ENCODE assay signal across 32 mouse cellular contexts in genomic region chr16:89868502-89868901, GRCm38 (mm10).
"Had no signal": no experiment of that assay in that cellular context is flagged by ENCODE, and none has a peak within 500 bp of the region (broad histone marks: within the 10 kb centered on the region; RNA-seq: fewer than 3 reads in every experiment).

No protein-coding gene starts in this region.

- H3K4me2 ChIP-seq: heart, embryonic 12.5 days; heart, embryonic 13.5 days; heart, embryonic 15.5 days; hindbrain, embryonic 13.5 days; hindbrain, embryonic 14.5 days; hindbrain, embryonic 15.5 days; intestine, embryonic 15.5 days; kidney, embryonic 15.5 days had no signal

- H3K4me3 ChIP-seq: heart, embryonic 12.5 days; heart, embryonic 13.5 days; heart, embryonic 15.5 days; hindbrain, embryonic 13.5 days; hindbrain, embryonic 15.5 days; intestine, embryonic 15.5 days; kidney, embryonic 15.5 days; layer of hippocampus, adult 2 months; left cerebral cortex, adult 2 months had no signal

- DNase-seq: heart, postnatal 10 days; heart, postnatal 14 days; heart, postnatal 36 days; heart, postnatal 4 days; kidney, adult 11 months; kidney, adult 18-20 months; kidney, adult 2 months; kidney, adult 8-10 months; kidney, adult 9 months; kidney, postnatal 10 days; kidney, postnatal 14 days; kidney, postnatal 25 days; kidney, postnatal 36 days; kidney, postnatal 4 days; layer of hippocampus, adult 9-11 months; layer of hippocampus, postnatal 36 days had no signal

- H3K36me3 ChIP-seq: heart, embryonic 15.5 days; hindbrain, embryonic 15.5 days; intestine, embryonic 15.5 days had no signal

- H3K9me3 ChIP-seq: heart, embryonic 12.5 days; heart, embryonic 15.5 days; hindbrain, embryonic 13.5 days; hindbrain, embryonic 15.5 days; intestine, embryonic 15.5 days; kidney, embryonic 15.5 days had no signal

- H3K27me3 ChIP-seq: heart, embryonic 12.5 days; heart, embryonic 13.5 days; heart, embryonic 15.5 days; hindbrain, embryonic 13.5 days; hindbrain, embryonic 15.5 days; intestine, embryonic 15.5 days; kidney, embryonic 15.5 days had no signal

- H3K9ac ChIP-seq: heart, embryonic 12.5 days; heart, embryonic 13.5 days; heart, embryonic 15.5 days; hindbrain, embryonic 13.5 days; hindbrain, embryonic 14.5 days; hindbrain, embryonic 15.5 days; intestine, embryonic 15.5 days; kidney, embryonic 15.5 days had no signal

- H3K27ac ChIP-seq: heart, embryonic 13.5 days; heart, embryonic 15.5 days; hindbrain, embryonic 13.5 days; hindbrain, embryonic 14.5 days; hindbrain, embryonic 15.5 days; hindbrain, postnatal 0 days; intestine, embryonic 15.5 days; kidney, embryonic 15.5 days; kidney, postnatal 0 days; left cerebral cortex, adult 2 months had no signal

- ATAC-seq: hindbrain, embryonic 16.5 days; inflammation-experienced regulatory T-cells, adult 6 months; intestine, embryonic 15.5 days; intestine, embryonic 16.5 days; intestine, postnatal 0 days had no signal

- H3K4me1 ChIP-seq: intestine, embryonic 15.5 days had no signal
